Mouse (Mus musculus) heart, embryonic 14.5 days (tissue): ENCODE measurements at regions not wholly inside any gene's neighbourhood (a gene's known extent, or its start where the extent isn't known, plus 50 kb on each side); places are given as distances from the start of the nearest gene placed in this dataset.

Source experiments
- ATAC-seq: fragments of 200-750 bp; cut with Nextera tagmentation; 2 replicates; pipeline ENCODE4 v1.8.0; 2017; ENCODE audit warnings: low read depth, moderate TSS enrichment; ENCODE audit not compliant: insufficient number of reproducible peaks, insufficient read depth, low FRiP score
- H3K27ac ChIP-seq, 2 experiments: fragments of 200-500 bp in 1 of 2; fragments of 300-500 bp in 1 of 2; sonication (generic) in 1 of 2; replicated peaks in 1 of 2; 2 replicates each; pipeline ENCODE4 v1.5.1; 2012 to 2014; ENCODE audit warnings: low read depth in 2 of 2, low read length in 2 of 2, control low read depth in 1 of 2, mild to moderate bottlenecking in 1 of 2, mixed read lengths in 1 of 2; ENCODE audit not compliant: control insufficient read depth in 1 of 2, insufficient read depth in 1 of 2
- H3K27me3 ChIP-seq: fragments of 300-500 bp; sonication (generic); 2 replicates; pipeline ENCODE4 v1.6.1; 2014; ENCODE audit warnings: mild to moderate bottlenecking, low read length, control low read depth; ENCODE audit not compliant: control insufficient read depth, insufficient read depth
- H3K36me3 ChIP-seq: fragments of 300-500 bp; sonication (generic); 2 replicates; pipeline ENCODE4 v1.6.1; 2014; ENCODE audit warnings: mild to moderate bottlenecking, control low read depth, low read length, mixed read lengths; ENCODE audit not compliant: control insufficient read depth, insufficient read depth
- H3K4me1 ChIP-seq, 2 experiments: fragments of 200-500 bp in 1 of 2; fragments of 300-500 bp in 1 of 2; sonication (generic) in 1 of 2; 2 replicates each; pipeline ENCODE4 v1.6.1; 2012 to 2014; ENCODE audit warnings: low read length in 2 of 2, control low read depth in 1 of 2, mixed read lengths in 1 of 2; ENCODE audit not compliant: control insufficient read depth in 2 of 2, insufficient read depth in 2 of 2
- H3K4me2 ChIP-seq: fragments of 300-500 bp; sonication (generic); 2 replicates; pipeline ENCODE4 v1.6.1; 2014; ENCODE audit warnings: mild to moderate bottlenecking, low read length
- H3K4me3 ChIP-seq, 2 experiments: fragments of 200-500 bp in 1 of 2; fragments of 300-500 bp in 1 of 2; sonication (generic) in 1 of 2; 2 replicates each; pipeline ENCODE4 v1.5.1; 2012 to 2014; ENCODE audit warnings: low read length in 2 of 2, mild to moderate bottlenecking in 2 of 2, control low read depth in 1 of 2, low read depth in 1 of 2, moderate library complexity in 1 of 2; ENCODE audit not compliant: control insufficient read depth in 1 of 2, insufficient read depth in 1 of 2
- H3K9ac ChIP-seq: fragments of 300-500 bp; sonication (generic); 2 replicates; pipeline ENCODE4 v1.6.1; 2014; ENCODE audit warnings: mild to moderate bottlenecking, low read length
- H3K9me3 ChIP-seq: fragments of 300-500 bp; sonication (generic); 2 replicates; pipeline ENCODE4 v1.6.1; 2016; ENCODE audit warnings: low read length, control low read depth; ENCODE audit not compliant: control insufficient read depth
- WGBS: fragments of 180-500 bp; shearing (Covaris S2); extraction: QIAGEN DNeasy Blood & Tissue Kit; methylation state at CpG from one replicate; pipeline ENCODE4 v1.1.7; 2014; 5-methylcytosine and 5-hydroxymethylcytosine counted together

DNA sequence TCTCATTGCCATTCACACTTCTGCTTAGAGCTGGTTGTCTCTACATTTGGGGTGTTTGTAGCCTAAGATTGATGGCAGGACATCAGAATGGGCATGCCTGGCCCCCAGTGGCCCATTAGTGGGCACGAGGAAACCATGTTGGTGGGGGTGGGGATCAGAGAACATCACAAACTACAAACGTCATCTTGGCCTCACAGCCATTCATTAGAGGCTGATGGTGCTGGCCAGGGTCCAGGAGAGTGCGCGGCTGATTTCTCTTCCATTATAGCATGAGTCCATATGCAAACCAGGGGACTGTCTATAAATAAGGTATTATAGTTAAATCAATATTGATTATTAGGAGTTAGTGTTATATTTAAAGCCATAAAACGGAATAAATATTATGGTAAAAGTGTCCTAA, 67.9 kb downstream of the 3100002H09Rik start:
- Histone ChIP-seq H3K36me3 (no peaks in the 10 kb centered on the region), H3K27me3 (no peaks in the 10 kb centered on the region), H3K4me3 (no peak overlapping the region), H3K9me3 (no peaks in the 10 kb centered on the region), H3K9ac (no peak overlapping the region), H3K4me2 (no peak overlapping the region), H3K27ac (no peak overlapping the region), H3K4me1 (no peaks in the 10 kb centered on the region)
- WGBS = 75% methylated on average over 5 of the region's 5 CpGs
- ATAC-seq = no peak

- Histone ChIP-seq H3K36me3 (no peaks in the 10 kb centered on the region), H3K4me3 (no peak overlapping the region), H3K27ac (no peak overlapping the region), H3K9ac (no peak overlapping the region), H3K4me2 (no peak overlapping the region), H3K4me1 (no peaks in the 10 kb centered on the region), H3K27me3 (no peaks in the 10 kb centered on the region), H3K9me3 (no peaks in the 10 kb centered on the region)
- ATAC-seq = no peak
- WGBS = 86% methylated on average over 5 of the region's 5 CpGs
Observed at GRCm38 (mm10) chr4:124538471-124538870, 72.1 kb downstream of the 3100002H09Rik start.

GRCm38 (mm10) chr4:124537681-124538080, 72.9 kb downstream of the 3100002H09Rik start:
- no peak overlapping the region for H3K4me2 ChIP-seq
- WGBS = 78% methylated on average over 5 of the region's 5 CpGs

GRCm38 (mm10) chr4:124533614-124534013, 77.0 kb downstream of the 3100002H09Rik start:
- 56% methylated on average over 6 of the region's 6 CpGs for WGBS
- Histone ChIP-seq H3K4me2 (no peak overlapping the region), H3K4me1 (no peaks in the 10 kb centered on the region), H3K36me3 (no peaks in the 10 kb centered on the region), H3K9me3 (no peaks in the 10 kb centered on the region), H3K27me3 (no peaks in the 10 kb centered on the region), H3K9ac (no peak overlapping the region), H3K27ac (no peak overlapping the region), H3K4me3 (no peak overlapping the region)
- no peak for ATAC-seq

More at GRCm38 (mm10) chr4:124537681-124538080, 72.9 kb downstream of the 3100002H09Rik start:
- no peak overlapping the region for H3K4me3 ChIP-seq
- no peaks in the 10 kb centered on the region for H3K36me3 ChIP-seq
- no peak overlapping the region for H3K27ac ChIP-seq
- H3K27me3 ChIP-seq = no peaks in the 10 kb centered on the region
- H3K9me3 ChIP-seq = no peaks in the 10 kb centered on the region
- no peak for ATAC-seq
- H3K9ac ChIP-seq = no peak overlapping the region
- no peaks in the 10 kb centered on the region for H3K4me1 ChIP-seq

DNA sequence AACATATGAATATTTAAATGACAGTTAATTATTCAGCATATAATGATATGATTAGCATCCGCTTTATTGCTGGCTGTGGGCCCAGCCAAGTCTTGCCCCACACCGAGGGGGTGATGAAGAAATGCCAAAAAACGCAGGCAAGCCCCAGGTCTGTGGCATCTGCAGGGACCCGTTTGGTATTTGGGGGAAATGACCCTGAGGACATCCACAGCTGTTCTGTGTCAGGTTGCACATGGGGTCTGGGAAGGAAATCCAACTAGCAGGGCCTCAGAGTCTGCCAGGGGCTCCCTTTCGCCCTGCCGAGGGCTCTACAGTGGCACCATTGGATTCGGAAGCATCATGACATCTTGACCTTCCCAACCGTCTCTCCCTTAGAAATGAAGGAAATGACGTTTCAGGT, 80.0 kb downstream of the 3100002H09Rik start:
- Histone ChIP-seq H3K27me3 (no peaks in the 10 kb centered on the region), H3K9ac (no peak overlapping the region), H3K27ac (no peak overlapping the region), H3K4me3 (no peak overlapping the region), H3K4me2 (no peak overlapping the region), H3K4me1 (no peaks in the 10 kb centered on the region), H3K9me3 (no peaks in the 10 kb centered on the region), H3K36me3 (no peaks in the 10 kb centered on the region)
- WGBS = 77% methylated on average over 9 of the region's 9 CpGs
- no peak for ATAC-seq

DNA sequence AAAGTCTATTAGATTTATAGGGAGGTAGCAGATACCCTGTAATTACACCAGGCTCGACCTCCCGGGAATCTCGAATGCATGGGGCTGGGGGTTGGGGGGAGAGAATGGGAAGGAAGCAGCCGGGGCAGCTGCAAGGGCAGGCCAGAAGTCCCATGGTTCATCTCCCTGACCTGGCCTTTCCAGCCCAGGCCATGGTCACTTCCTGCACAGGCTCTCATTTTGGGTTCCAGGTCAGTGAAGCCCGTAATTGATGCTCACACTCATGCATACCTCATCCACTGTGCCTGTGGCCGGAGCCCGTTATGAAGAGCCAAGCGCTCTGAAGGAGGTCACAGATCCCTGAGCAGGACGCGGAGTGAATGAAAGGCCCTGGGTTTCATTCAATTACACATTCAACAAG, 83.8 kb downstream of the 3100002H09Rik start:
- no peaks in the 10 kb centered on the region for H3K9me3 ChIP-seq
- no peak for ATAC-seq
- WGBS = 73% methylated on average over 10 of the region's 10 CpGs

DNA sequence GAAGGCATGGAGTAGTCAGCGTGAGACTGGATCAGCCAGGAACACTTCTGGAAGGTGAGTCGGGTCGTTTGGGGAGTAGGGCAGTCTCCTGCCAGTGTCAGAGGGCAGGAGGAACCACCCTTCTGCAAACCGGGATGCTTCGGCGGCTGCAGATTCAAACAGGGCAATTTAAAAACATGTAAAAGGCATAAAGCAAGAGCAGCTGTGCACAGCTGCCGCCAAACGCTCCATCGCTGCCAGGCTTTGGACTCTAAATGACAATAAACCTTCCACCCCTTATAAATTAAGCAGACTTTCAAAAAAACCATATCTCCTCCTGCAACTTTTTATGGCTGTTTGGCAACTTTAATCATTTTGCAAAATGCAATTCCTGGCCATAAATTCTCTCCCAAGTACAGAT, 84.2 kb downstream of the 3100002H09Rik start:
- Histone ChIP-seq H3K9ac (no peak overlapping the region), H3K36me3 (no peaks in the 10 kb centered on the region), H3K27me3 (no peaks in the 10 kb centered on the region; the same call in 1 of the 2 replicates), H3K27ac (no peak overlapping the region), H3K4me1 (no peaks in the 10 kb centered on the region), H3K9me3 (no peaks in the 10 kb centered on the region), H3K4me3 (no peak overlapping the region), H3K4me2 (no peak overlapping the region)
- no peak for ATAC-seq
- 80% methylated on average over 9 of the region's 9 CpGs for WGBS

More for the DNA sequence above, 83.8 kb downstream of the 3100002H09Rik start:
- Histone ChIP-seq H3K27ac (no peak overlapping the region), H3K27me3 (no peaks in the 10 kb centered on the region; the same call in 1 of the 2 replicates), H3K4me3 (no peak overlapping the region), H3K4me2 (no peak overlapping the region), H3K4me1 (no peaks in the 10 kb centered on the region), H3K36me3 (no peaks in the 10 kb centered on the region), H3K9ac (no peak overlapping the region)

DNA sequence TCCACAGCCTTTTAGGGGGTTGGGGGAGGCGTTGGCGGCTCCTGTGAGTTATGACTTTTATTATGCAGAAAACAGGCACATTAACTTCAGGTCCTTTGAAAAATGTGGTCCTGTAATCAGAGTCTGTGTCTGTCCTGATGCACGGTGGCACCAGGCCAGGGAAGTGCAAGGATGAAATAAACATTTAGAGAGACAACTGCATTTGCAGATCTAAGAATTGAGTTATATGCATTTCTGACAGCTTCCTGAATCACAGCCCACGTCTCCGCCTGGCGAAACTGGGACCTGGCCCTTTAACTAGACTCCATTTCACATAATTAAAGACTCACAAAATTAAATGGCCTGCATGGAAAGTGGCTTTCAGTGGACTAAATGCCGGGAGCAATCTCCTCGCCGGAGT, 90.3 kb downstream of the 3100002H09Rik start:
- WGBS = 82% methylated on average over 9 of the region's 9 CpGs
- no peaks in the 10 kb centered on the region; the same call in 1 of the 2 replicates for H3K27me3 ChIP-seq
- H3K9ac ChIP-seq = no peak overlapping the region
- H3K4me3 ChIP-seq = no peak overlapping the region
- H3K9me3 ChIP-seq = no peaks in the 10 kb centered on the region
- ATAC-seq = no peak
- no peaks in the 10 kb centered on the region for H3K4me1 ChIP-seq
- H3K27ac ChIP-seq = no peak overlapping the region
- no peak overlapping the region for H3K4me2 ChIP-seq
- H3K36me3 ChIP-seq = no peaks in the 10 kb centered on the region
